Mouse (Mus musculus) liver, embryonic 14.5 days (tissue): Measurements from ENCODE around the gene Mlx. TPM values are rescaled to one million over a fixed set of nuclear protein-coding genes. Genes with fewer than 3 reads are reported as not detected.

Experiments used
- ATAC-seq: fragments of 200-750 bp; cut with Nextera tagmentation; 2 replicates; pipeline ENCODE4 v1.8.0; 2017; ENCODE audit warnings: moderate number of reproducible peaks, mild to moderate bottlenecking, moderate library complexity; ENCODE audit not compliant: insufficient read depth
- DNase-seq, 3 experiments: peaks; one replicate each; pipeline ENCODE4 v3.0.0-alpha.2; 2012 to 2013; ENCODE audit warnings: low read depth in 3 of 3, low spot score in 3 of 3
- H3K27ac ChIP-seq: fragments of 300-500 bp; sonication (generic); 2 replicates; pipeline ENCODE4 v1.5.1; 2014; ENCODE audit warnings: moderate library complexity, mild to moderate bottlenecking, control low read depth, inconsistent platforms
- H3K27me3 ChIP-seq: fragments of 300-500 bp; sonication (generic); 2 replicates; pipeline ENCODE4 v1.6.1; 2014; ENCODE audit warnings: mild to moderate bottlenecking, low read length, moderate library complexity; ENCODE audit not compliant: control insufficient read depth, insufficient read depth
- H3K36me3 ChIP-seq: fragments of 300-500 bp; sonication (generic); replicated peaks from 2 replicates; pipeline ENCODE4 v1.6.1; 2014; ENCODE audit warnings: low read depth; ENCODE audit not compliant: control insufficient read depth, insufficient read depth
- H3K4me1 ChIP-seq, 2 experiments: fragments of 200-500 bp in 1 of 2; fragments of 300-500 bp in 1 of 2; sonication (generic) in 1 of 2; replicated peaks; 2 replicates each; pipeline ENCODE4 v1.6.1; 2012 to 2014; ENCODE audit warnings: antibody characterized with exemption in 1 of 2, inconsistent platforms in 1 of 2, low read length in 1 of 2; ENCODE audit not compliant: control insufficient read depth in 2 of 2, insufficient read depth in 2 of 2
- H3K4me2 ChIP-seq: fragments of 300-500 bp; sonication (generic); 2 replicates; pipeline ENCODE4 v1.6.1; 2014; ENCODE audit warnings: low read depth, mild to moderate bottlenecking, control low read depth, moderate library complexity
- H3K4me3 ChIP-seq, 2 experiments: fragments of 200-500 bp in 1 of 2; fragments of 300-500 bp in 1 of 2; sonication (generic) in 1 of 2; 2 replicates each; pipeline ENCODE4 v1.5.1; 2012 to 2014; ENCODE audit warnings: low read depth in 2 of 2, low read length in 2 of 2, mild to moderate bottlenecking in 2 of 2, control low read depth in 1 of 2, inconsistent platforms in 1 of 2, moderate library complexity in 1 of 2; ENCODE audit not compliant: insufficient read depth in 1 of 2
- H3K9ac ChIP-seq: fragments of 300-500 bp; sonication (generic); replicated peaks from 2 replicates; pipeline ENCODE4 v1.6.1; 2014; ENCODE audit warnings: mild to moderate bottlenecking, control low read depth, moderate library complexity
- H3K9me3 ChIP-seq: fragments of 300-500 bp; sonication (generic); 2 replicates; pipeline ENCODE4 v1.6.1; 2016; ENCODE audit warnings: low read length, mixed read lengths; ENCODE audit not compliant: control insufficient read depth
- CTCF ChIP-seq: IDR thresholded peaks from 2 replicates; pipeline ENCODE4 v1.5.1; 2016; ENCODE audit warnings: antibody characterized with exemption, low read depth, control low read depth
- EP300 ChIP-seq: IDR thresholded peaks from 2 replicates; pipeline ENCODE4 v1.6.1; 2016; ENCODE audit warnings: antibody characterized with exemption, low read depth
- WGBS: fragments of 180-500 bp; shearing (Covaris S2); extraction: QIAGEN DNeasy Blood & Tissue Kit; methylation state at CpG from one replicate; pipeline ENCODE4 v1.1.7; 2014; ENCODE audit not compliant: insufficient replicate concordance; 5-methylcytosine and 5-hydroxymethylcytosine counted together
- polyA plus RNA-seq, 2 experiments: library from polyadenylated mRNA; depleted of rRNA in 1 of 2; stranded (reverse) in 1 of 2; unstranded in 1 of 2; fragments of >200 nt; fragmentation: Nextera tagmentation in 1 of 2; extraction: Ambion mirVana in 1 of 2; gene quantifications; 2 replicates each; pipeline versions ENCODE4 v1.2.1 to v1.2.3; 2012 to 2014

Gene Mlx
- polyA plus RNA-seq, 2 experiments: 16.8 to 26.8 TPM

- no peaks in the 10 kb centered on the region for H3K9me3 ChIP-seq
- TF ChIP-seq EP300: no peak
- TF ChIP-seq CTCF: no peak
- ATAC-seq (no peak), DNase-seq (no peak)
- no peaks in the 10 kb centered on the region for H3K27me3 ChIP-seq
- peaks cover 0 to 6% of the 10 kb centered on the region in 2 experiments; a peak in 2 of 4 replicates for H3K4me1 ChIP-seq
- H3K27ac ChIP-seq: no peak overlapping the region
- no peak overlapping the region for H3K4me2 ChIP-seq
- no peak overlapping the region for H3K9ac ChIP-seq
- peaks cover 83% of the 10 kb centered on the region for H3K36me3 ChIP-seq
- no peak overlapping the region for H3K4me3 ChIP-seq
- WGBS: 91% methylated on average over 9 of the region's 9 CpGs
These were observed 36.7 kb upstream of the Mlx start for GRCm38 (mm10) chr11:101050359-101050758.

DNA sequence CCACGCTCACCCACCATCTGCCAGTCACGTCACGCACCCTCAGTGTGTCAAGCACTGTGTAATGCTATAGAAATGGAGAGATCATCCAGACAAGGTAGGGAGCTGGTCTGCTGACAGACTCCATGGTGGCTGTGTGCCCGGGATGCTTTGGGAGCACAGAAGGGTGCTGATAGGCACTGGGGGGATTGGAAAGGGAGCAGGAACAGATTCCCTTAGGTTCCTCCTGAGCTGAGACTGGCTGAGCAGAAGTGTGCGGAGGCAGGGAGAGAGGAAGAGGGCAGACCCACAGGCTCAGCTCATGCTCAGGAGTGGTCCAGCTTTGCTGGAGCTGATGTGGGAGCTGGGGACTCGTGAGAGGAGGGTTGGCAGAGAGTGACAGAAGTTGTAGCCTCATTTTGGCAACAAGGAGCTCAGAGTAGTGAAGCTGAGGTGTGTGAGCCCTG is 36.0 kb upstream of the Mlx start:
- Histone ChIP-seq H3K4me1 (peaks cover 0 to 8% of the 10 kb centered on the region in 2 experiments; a peak in 2 of 4 replicates), H3K4me3 (no peak overlapping the region), H3K9ac (no peak overlapping the region), H3K9me3 (no peaks in the 10 kb centered on the region), H3K27me3 (no peaks in the 10 kb centered on the region), H3K36me3 (peaks cover 82% of the 10 kb centered on the region), H3K27ac (no peak overlapping the region), H3K4me2 (no peak overlapping the region)
- no peak for TF ChIP-seq EP300
- no peak for TF ChIP-seq CTCF
- no peak for ATAC-seq
- DNase-seq: no peak
- 85% methylated on average over 6 of the region's 6 CpGs for WGBS

DNA sequence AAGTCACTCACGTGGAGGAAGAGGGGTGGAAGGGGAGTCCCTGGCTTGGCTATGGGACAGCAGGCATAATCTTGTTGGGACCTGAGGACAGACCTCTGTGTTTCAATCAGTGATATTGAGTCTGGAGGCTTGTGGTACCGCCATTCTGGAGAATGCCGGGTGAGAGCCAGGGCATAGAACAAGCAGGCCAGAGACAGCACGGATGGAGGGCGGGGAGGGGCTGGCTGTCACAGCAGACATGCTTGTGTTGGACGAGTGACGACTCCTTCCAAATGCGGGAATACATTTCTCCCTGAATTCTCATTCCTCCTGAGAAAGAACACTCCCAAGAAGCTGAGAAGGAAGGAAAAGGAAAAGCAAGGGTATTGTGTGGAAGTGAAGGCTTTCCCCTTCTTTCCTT is 35.5 kb upstream of the Mlx start:
- ATAC-seq: no peak
- no peak overlapping the region for H3K4me2 ChIP-seq
- 83% methylated on average over 8 of the region's 8 CpGs for WGBS
- H3K9ac ChIP-seq: no peak overlapping the region
- H3K4me1 ChIP-seq: peaks cover 0 to 4% of the 10 kb centered on the region in 2 experiments; a peak in 1 of 4 replicates
- H3K36me3 ChIP-seq: peaks cover 82% of the 10 kb centered on the region
- DNase-seq: no peak
- H3K4me3 ChIP-seq: no peak overlapping the region
- H3K27ac ChIP-seq: no peak overlapping the region
- TF ChIP-seq CTCF (no peak), EP300 (no peak)
- H3K9me3 ChIP-seq: no peaks in the 10 kb centered on the region
- H3K27me3 ChIP-seq: no peaks in the 10 kb centered on the region

- no peaks in the 10 kb centered on the region for H3K27me3 ChIP-seq
- no peak overlapping the region for H3K27ac ChIP-seq
- no peak overlapping the region for H3K9ac ChIP-seq
- H3K4me2 ChIP-seq: no peak overlapping the region
- H3K4me1 ChIP-seq: peaks cover 0 to 4% of the 10 kb centered on the region in 2 experiments; a peak in 1 of 4 replicates
- H3K36me3 ChIP-seq: peaks cover 79% of the 10 kb centered on the region
- DNase-seq: no peak
- no peak overlapping the region for H3K4me3 ChIP-seq
- WGBS: 71% methylated on average over 10 of the region's 10 CpGs
- ATAC-seq: no peak
- TF ChIP-seq EP300 (no peak), CTCF (no peak)
- no peaks in the 10 kb centered on the region for H3K9me3 ChIP-seq
These were observed 34.2 kb upstream of the Mlx start for GRCm38 (mm10) chr11:101052751-101053473.

DNA sequence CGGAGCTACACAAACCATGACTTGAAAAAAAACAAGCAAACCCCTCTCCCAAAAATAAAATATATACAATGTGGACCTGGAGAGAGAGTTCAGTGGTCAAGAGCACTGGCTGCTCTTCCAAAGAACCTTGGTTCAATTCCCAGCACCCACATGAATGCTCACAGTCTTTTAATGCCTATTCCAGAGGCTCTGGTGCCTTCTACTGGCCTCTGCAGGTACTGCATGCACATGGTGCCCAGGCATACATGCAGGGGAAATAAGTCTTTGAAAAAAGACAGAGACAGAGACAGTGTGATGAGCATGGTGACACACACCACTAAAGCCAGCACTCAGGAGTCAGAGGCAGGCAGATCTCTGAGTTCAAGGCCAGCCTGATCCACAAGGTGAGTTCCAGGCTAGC is 33.1 kb upstream of the Mlx start:
- ATAC-seq (no peak), DNase-seq (no peak)
- no peak overlapping the region for H3K4me3 ChIP-seq
- peaks cover 69% of the 10 kb centered on the region for H3K36me3 ChIP-seq
- H3K27me3 ChIP-seq: no peaks in the 10 kb centered on the region
- TF ChIP-seq EP300: no peak
- TF ChIP-seq CTCF: peak; percentile 80
- H3K9ac ChIP-seq: no peak overlapping the region
- whole genome bisulfite sequencing: 100% methylated on average over 1 of the region's 1 CpGs
- no peaks in the 10 kb centered on the region for H3K9me3 ChIP-seq
- H3K4me1 ChIP-seq: peaks cover 0 to 7% of the 10 kb centered on the region in 2 experiments; a peak in 2 of 4 replicates
- H3K4me2 ChIP-seq: no peak overlapping the region
- H3K27ac ChIP-seq: no peak overlapping the region
